Mouse (Mus musculus) CH12.LX (cell line): ENCODE measurements around the gene E2f3.

Source experiments
- CHD1 ChIP-seq: IDR thresholded peaks from 2 replicates; pipeline ENCODE4 v1.6.1; 2012; ENCODE audit warnings: low read depth, low read length, improper control_type of control experiment, inconsistent platforms
- CTCF ChIP-seq, 2 experiments: IDR thresholded peaks in 1 of 2; conservative IDR thresholded peaks in 1 of 2; 2 replicates each; pipeline ENCODE4 v1.5.1; 2011 to 2012; ENCODE audit warnings: low read depth in 2 of 2, low read length in 2 of 2, improper control_type of control experiment in 1 of 2, inconsistent platforms in 1 of 2, mild to moderate bottlenecking in 1 of 2, moderate library complexity in 1 of 2
- E2F4 ChIP-seq: IDR thresholded peaks from 2 replicates; pipeline ENCODE4 v1.6.1; 2011; ENCODE audit warnings: low read depth, low read length, improper control_type of control experiment; ENCODE audit not compliant: insufficient replicate concordance
- EP300 ChIP-seq: IDR thresholded peaks from 2 replicates; pipeline ENCODE4 v1.6.1; 2011; ENCODE audit warnings: low read length, improper control_type of control experiment
- GABPA ChIP-seq: IDR thresholded peaks from 2 replicates; pipeline ENCODE4 v1.6.1; 2012; ENCODE audit warnings: low read depth, low read length, improper control_type of control experiment, inconsistent platforms; ENCODE audit not compliant: insufficient replicate concordance
- MAFK ChIP-seq: IDR thresholded peaks from 2 replicates; pipeline ENCODE4 v1.6.1; 2011; ENCODE audit warnings: low read length, improper control_type of control experiment; ENCODE audit not compliant: insufficient replicate concordance
- MXI1 ChIP-seq: IDR thresholded peaks from 2 replicates; pipeline ENCODE4 v1.6.1; 2011; ENCODE audit warnings: mild to moderate bottlenecking, low read depth, low read length, improper control_type of control experiment
- NRF1 ChIP-seq: IDR thresholded peaks from 2 replicates; pipeline ENCODE4 v1.6.1; 2014; ENCODE audit warnings: low read depth, mild to moderate bottlenecking, inconsistent platforms, low read length, improper control_type of control experiment, moderate library complexity
- POLR2A ChIP-seq: IDR thresholded peaks from 2 replicates; pipeline ENCODE4 v1.6.1; 2011; ENCODE audit warnings: low read depth, mild to moderate bottlenecking, improper control_type of control experiment, low read length
- TCF12 ChIP-seq: IDR thresholded peaks from 2 replicates; pipeline ENCODE4 v1.6.1; 2014; ENCODE audit warnings: low read depth, mild to moderate bottlenecking, inconsistent platforms, low read length, improper control_type of control experiment
- UBTF ChIP-seq: IDR thresholded peaks from 2 replicates; pipeline ENCODE4 v1.6.1; 2012; ENCODE audit warnings: low read depth, mild to moderate bottlenecking, inconsistent platforms, low read length, improper control_type of control experiment, moderate library complexity

DNA sequence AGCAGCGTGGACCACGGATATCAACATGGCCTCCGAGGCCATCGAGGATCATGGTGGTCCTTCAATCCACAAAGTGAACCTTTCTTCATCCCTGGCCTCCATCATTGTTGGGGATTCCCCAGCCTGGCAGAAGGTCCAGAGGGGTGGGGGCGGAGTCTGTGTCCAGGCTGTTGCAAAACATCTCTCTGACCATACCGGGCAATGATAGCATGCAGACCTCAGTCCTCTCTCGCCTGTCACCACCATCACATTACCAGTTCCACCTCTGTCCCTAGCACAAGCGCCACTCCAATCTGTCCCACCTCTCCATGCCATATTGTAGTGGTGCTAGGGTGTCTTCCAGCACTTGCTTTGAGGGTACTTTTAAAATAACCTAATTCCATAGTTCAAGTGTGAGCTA is 18.9 kb downstream of the E2f3 start:
- TF ChIP-seq TCF12 (no peak), MAFK (no peak), CTCF (conservative IDR thresholded peaks at IDR 0.05 in 1 of 2, IDR thresholded peaks at IDR 0.05 in 1 of 2; ENCODE audit: low read depth in 2 of 2, low read length in 2 of 2) (no peak), UBTF (no peak), NRF1 (no peak), MXI1 (no peak), POLR2A (no peak), E2F4 (no peak), CHD1 (no peak), EP300 (no peak), GABPA (no peak)
